Mouse (Mus musculus): ENCODE results near the gene Krtdap. TPM values are rescaled to one million over a fixed set of nuclear protein-coding genes. Genes with fewer than 3 reads are reported as not detected.
"Not testable (repeated sequence)": the region's sequence is repeated elsewhere in the genome, so short reads cannot be mapped to it uniquely, and the experiment has no call there.

The Krtdap gene
- not detected in 2 replicates for polyA plus RNA-seq (2011; ENCODE audit: insufficient read length, low read depth, missing spikeins)

- Histone ChIP-seq H3K27ac (ENCODE audit: insufficient read depth, low read length) (no peak within 1 kb of the TSS), H3K4me3 (ENCODE audit: insufficient read depth, low read length) (no peak within 1 kb of the TSS), H3K4me1 (ENCODE audit: control insufficient read depth, insufficient read depth, low read length) (no peaks in the 10 kb centered on the region)
- TF ChIP-seq POLR2A (IDR thresholded peaks at IDR 0.05; ENCODE audit: low read depth, low read length) (no peak), CTCF (IDR thresholded peaks at IDR 0.05; ENCODE audit: borderline replicate concordance, insufficient read depth, low read length) (no peak)
Observed at GRCm38 (mm10) chr7:30787377-30788022, at the start of gene Krtdap. Krtdap (plus strand) TSS chr7:30787896.

- H3K4me3 ChIP-seq (ENCODE audit: insufficient read depth, low read length); H3K4me1 ChIP-seq (ENCODE audit: control insufficient read depth, insufficient read depth, low read length); H3K27ac ChIP-seq (ENCODE audit: insufficient read depth, low read length): not testable (repeated sequence)
Observed at GRCm38 (mm10) chr7:30742570-30742969, 45.1 kb upstream of the Krtdap start.

DNA sequence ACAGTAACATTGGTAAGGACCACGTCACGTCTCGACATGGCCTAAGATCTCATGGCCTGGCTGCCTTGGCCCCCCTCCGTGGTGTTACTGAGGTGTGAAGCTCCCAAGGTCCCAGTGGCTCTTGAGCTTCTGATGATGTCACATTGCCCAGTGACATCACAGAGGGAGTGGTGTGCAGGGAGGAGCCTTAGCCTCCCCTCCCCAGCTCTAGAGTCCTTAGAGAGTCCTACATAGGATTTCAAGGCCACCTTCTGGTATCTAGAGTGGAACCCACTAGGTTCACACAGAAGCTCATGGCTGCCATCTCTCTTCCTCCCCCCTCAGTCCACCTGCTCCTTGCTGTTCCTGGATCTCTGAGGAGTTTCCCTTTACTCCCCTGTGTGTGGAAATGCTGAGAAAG is 44.1 kb upstream of the Krtdap start, which contains the start of gene Gapdhs:
TSS of gene Gapdhs (minus strand) at position 65 of the 400 bp plus-strand sequence.
- not testable (repeated sequence) for H3K27ac ChIP-seq (ENCODE audit: insufficient read depth, low read length); H3K4me1 ChIP-seq (ENCODE audit: control insufficient read depth, insufficient read depth, low read length); H3K4me3 ChIP-seq (ENCODE audit: insufficient read depth, low read length)

DNA sequence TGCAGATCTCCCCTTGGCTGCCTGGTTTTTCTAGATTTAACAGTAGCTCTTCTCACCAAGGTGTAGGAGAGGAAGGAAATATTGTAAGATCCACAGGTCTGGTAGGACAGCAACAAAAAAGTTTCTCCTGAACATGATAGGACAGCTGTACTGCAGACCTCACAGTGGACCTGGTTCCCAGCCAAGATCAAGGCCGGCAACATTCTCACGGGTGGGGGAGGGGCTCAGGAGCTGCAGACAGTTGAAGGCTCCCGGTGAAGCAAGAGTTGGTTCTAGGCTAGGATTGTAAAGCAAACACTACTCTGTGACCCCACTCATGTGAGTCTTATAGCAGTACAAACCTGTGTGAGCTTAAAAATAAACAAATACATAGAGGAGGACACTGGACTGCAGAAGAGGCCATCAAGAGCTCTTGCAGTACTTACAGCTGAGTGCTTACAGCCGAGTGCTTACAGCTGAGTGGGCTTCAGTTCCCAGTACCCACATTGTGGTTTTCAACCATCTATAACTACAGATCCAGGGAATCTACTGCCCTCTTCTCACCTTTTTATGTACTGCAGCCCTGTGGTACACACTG is 43.6 kb upstream of the Krtdap start:
- TF ChIP-seq POLR2A (IDR thresholded peaks at IDR 0.05; ENCODE audit: low read depth, low read length) (no peak), CTCF (IDR thresholded peaks at IDR 0.05; ENCODE audit: borderline replicate concordance, insufficient read depth, low read length) (no peak)
- Histone ChIP-seq H3K27ac (ENCODE audit: insufficient read depth, low read length) (no peak overlapping the region), H3K4me3 (ENCODE audit: insufficient read depth, low read length) (no peak overlapping the region), H3K4me1 (ENCODE audit: control insufficient read depth, insufficient read depth, low read length) (no peaks in the 10 kb centered on the region)

DNA sequence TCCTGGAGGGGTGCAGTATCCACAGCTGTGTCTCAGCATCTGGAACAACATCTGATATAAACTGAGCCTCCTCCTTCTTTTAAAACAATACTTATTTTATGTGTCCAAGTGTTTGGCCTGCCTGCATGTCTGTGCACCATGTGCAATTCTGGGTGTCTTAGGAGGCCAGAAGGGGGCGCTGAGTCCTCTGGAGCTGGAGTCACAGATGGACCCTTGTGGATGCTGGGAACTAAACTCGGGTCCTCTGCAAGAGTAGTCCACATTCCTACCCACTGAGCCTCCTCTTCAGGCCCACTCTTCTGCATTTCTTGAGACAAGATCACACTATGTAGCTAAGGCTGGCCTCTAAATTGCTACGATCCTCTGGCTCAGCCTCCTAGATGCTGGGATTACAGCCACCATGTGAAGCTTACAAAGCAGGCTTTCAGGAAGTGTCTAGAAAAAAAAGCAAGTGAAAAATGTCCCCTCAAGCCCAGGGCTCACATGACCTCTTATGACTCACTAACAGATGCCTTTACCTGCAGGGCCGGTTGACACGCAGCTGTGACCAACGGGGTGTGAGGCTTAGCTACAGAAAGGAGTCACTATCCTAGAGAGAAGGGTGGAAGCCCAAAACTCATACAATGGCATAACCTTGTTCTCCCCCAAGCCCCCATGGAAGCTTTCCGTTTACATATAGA is 40.0 kb upstream of the Krtdap start:
- H3K27ac ChIP-seq (ENCODE audit: insufficient read depth, low read length): no peak overlapping the region
- TF ChIP-seq CTCF (IDR thresholded peaks at IDR 0.05; ENCODE audit: borderline replicate concordance, insufficient read depth, low read length): no peak
- TF ChIP-seq POLR2A (IDR thresholded peaks at IDR 0.05; ENCODE audit: low read depth, low read length): no peak
- no peaks in the 10 kb centered on the region for H3K4me1 ChIP-seq (ENCODE audit: control insufficient read depth, insufficient read depth, low read length)
- H3K4me3 ChIP-seq (ENCODE audit: insufficient read depth, low read length): no peak overlapping the region

- Histone ChIP-seq H3K4me3 (ENCODE audit: insufficient read depth, low read length) (no peak overlapping the region), H3K27ac (ENCODE audit: insufficient read depth, low read length) (no peak overlapping the region), H3K4me1 (ENCODE audit: control insufficient read depth, insufficient read depth, low read length) (no peaks in the 10 kb centered on the region)
- TF ChIP-seq CTCF (IDR thresholded peaks at IDR 0.05; ENCODE audit: borderline replicate concordance, insufficient read depth, low read length) (no peak), POLR2A (IDR thresholded peaks at IDR 0.05; ENCODE audit: low read depth, low read length) (no peak)
Observed at GRCm38 (mm10) chr7:30749824-30750606, 37.7 kb upstream of the Krtdap start.

DNA sequence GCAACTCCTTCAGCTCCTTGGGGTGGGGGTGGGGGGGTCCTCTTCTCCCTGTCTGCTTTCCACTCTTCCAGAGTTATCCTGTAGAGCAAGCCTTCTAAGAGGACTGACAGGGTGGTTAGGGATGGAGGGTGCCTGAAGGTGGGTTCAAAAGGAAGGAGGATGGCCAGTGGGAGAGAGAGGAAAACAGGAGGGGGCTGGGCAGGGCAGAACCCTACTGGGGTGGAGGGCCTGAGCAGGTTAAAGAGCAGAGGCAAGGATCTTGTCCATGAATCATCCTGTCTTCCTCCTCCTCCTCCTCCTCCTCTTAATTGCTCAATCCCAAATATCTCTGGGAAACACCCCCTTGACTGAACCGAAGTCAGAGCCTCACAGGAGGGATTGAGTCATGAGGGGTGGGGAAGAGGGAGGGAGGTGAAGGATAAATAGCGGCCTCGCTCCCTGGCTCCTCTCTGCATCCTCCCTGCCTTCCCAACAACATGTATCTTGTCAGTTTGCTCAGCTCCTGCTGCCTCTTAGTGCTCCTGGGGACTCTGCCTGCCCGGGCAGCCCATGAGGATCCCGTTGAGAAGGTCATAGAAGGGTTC is 36.5 kb upstream of the Krtdap start, which contains the start of gene Sbsn:
TSS of gene Sbsn (plus strand) at position 386 of the 584 bp plus-strand sequence.
- TF ChIP-seq POLR2A (IDR thresholded peaks at IDR 0.05; ENCODE audit: low read depth, low read length) (no peak), CTCF (IDR thresholded peaks at IDR 0.05; ENCODE audit: borderline replicate concordance, insufficient read depth, low read length) (no peak)
- no peak within 1 kb of the TSS for H3K27ac ChIP-seq (ENCODE audit: insufficient read depth, low read length)
- H3K4me3 ChIP-seq (ENCODE audit: insufficient read depth, low read length): no peak within 1 kb of the TSS
- no peaks in the 10 kb centered on the region for H3K4me1 ChIP-seq (ENCODE audit: control insufficient read depth, insufficient read depth, low read length)

DNA sequence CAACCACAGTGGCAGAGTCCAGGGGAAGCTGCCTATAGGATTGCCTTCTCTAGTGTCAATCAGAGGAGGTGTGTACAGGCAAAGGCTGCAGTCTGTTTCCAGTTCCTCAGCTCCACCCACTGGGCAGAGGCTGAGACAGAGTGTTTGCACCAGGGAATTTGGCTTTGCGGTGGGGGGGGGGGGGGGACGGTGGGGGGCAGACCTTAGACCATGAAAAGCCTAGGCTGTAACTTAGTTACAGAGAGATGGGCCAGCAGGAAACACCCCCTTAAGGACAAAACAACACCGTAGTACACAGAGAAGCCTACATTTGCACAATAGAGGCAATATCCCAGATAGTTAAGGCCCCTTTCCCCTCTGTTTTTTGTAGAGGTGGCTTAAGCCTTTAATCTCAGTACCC is 30.7 kb upstream of the Krtdap start:
- H3K4me1 ChIP-seq (ENCODE audit: control insufficient read depth, insufficient read depth, low read length): peaks cover 3% of the 10 kb centered on the region; the same call in 1 of the 2 replicates
- no peak overlapping the region for H3K4me3 ChIP-seq (ENCODE audit: insufficient read depth, low read length)
- TF ChIP-seq CTCF (IDR thresholded peaks at IDR 0.05; ENCODE audit: borderline replicate concordance, insufficient read depth, low read length): no peak
- no peak for TF ChIP-seq POLR2A (IDR thresholded peaks at IDR 0.05; ENCODE audit: low read depth, low read length)
- H3K27ac ChIP-seq (ENCODE audit: insufficient read depth, low read length): no peak overlapping the region

- H3K4me3 ChIP-seq (ENCODE audit: insufficient read depth, low read length): no peak overlapping the region
- 0 out of 2 replicates have a peak, but pooled peaks have one; percentile 41 for TF ChIP-seq CTCF (IDR thresholded peaks at IDR 0.05; ENCODE audit: borderline replicate concordance, insufficient read depth, low read length)
- no peak for TF ChIP-seq POLR2A (IDR thresholded peaks at IDR 0.05; ENCODE audit: low read depth, low read length)
- H3K4me1 ChIP-seq (ENCODE audit: control insufficient read depth, insufficient read depth, low read length): peaks cover 3% of the 10 kb centered on the region; the same call in 1 of the 2 replicates
- H3K27ac ChIP-seq (ENCODE audit: insufficient read depth, low read length): no peak overlapping the region
Observed at GRCm38 (mm10) chr7:30758853-30759252, 28.8 kb upstream of the Krtdap start.

Measured in embryonic fibroblast, embryonic 13.5 days (primary cell).